Mouse (Mus musculus) adrenal gland, postnatal 25 days (tissue): Measurements from ENCODE around the gene Polr1a. TPM values are rescaled to one million over a fixed set of nuclear protein-coding genes. Genes with fewer than 3 reads are reported as not detected.
"Not testable (repeated sequence)": the region's sequence is repeated elsewhere in the genome, so short reads cannot be mapped to it uniquely, and the experiment has no call there.

ENCODE experiments used
- DNase-seq: peaks from one replicate; pipeline ENCODE4 v3.0.0; 2021; ENCODE audit warnings: mixed read lengths
- long read RNA-seq: library from polyadenylated mRNA; stranded (forward); transcript quantifications from one replicate; pipeline ENCODE4 v2.0.0, GENCODE M21; 2021
- total RNA-seq: library from RNA; stranded (reverse); gene quantifications from 2 replicates; pipeline ENCODE4 v1.2.3, GENCODE M21; 2021

The Polr1a gene
- 75.1 and 76.9 TPM in 2 replicates for total RNA-seq
- long read RNA-seq, partial matches to known transcripts, result 12 of 15 reads
- long read RNA-seq, other reads (novel, unspliced or antisense), result 3 of 15 reads

DNA sequence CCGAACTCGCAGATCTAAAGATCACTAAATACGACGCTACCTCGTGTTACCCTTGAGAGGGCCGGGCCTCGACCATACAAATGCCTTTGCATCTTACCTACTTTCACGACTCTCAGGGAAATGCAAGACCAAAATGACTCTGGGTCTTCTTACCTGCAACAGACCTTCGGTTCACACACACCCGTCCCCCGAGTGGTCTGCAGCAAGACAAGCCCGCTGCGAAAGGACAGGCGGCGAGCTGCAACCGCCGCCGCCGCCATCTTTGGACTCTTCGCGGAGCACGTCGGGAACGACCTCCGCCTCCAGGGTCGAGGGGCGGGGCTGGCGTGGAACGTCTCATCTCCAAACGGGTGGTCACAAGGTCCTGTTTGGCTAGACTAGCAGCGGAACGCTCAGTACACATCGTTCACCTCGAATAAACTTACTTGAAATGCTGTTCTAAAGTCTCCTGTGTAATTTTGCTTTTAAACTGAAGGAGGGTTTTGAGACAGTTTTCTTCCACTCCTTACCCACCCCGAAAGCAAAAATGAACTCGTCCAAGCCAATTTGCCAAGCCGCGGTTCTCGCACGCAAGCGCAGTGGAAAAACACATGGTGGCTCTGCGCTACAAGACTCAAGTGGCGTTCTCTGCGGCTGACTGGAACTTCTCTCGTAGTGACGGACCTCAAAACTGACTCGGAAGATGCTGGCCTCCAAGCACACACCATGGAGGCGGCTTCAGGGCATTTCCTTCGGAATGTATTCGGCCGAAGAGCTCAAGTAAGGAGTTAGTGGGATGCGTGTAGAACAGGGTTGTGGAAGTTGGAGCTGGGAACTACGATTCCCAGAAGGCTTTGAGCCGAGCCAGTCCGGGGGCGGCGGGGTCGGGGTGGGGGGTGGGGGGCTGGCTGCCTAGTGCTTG is at the start of gene Polr1a, which contains the start of gene Ptcd3:
Polr1a (plus strand) TSS at position 573 of the 901 bp plus-strand sequence.
Ptcd3 (minus strand) TSS at position 270 of the 901 bp plus-strand sequence.
- peak; percentile 91 for DNase-seq

DNA sequence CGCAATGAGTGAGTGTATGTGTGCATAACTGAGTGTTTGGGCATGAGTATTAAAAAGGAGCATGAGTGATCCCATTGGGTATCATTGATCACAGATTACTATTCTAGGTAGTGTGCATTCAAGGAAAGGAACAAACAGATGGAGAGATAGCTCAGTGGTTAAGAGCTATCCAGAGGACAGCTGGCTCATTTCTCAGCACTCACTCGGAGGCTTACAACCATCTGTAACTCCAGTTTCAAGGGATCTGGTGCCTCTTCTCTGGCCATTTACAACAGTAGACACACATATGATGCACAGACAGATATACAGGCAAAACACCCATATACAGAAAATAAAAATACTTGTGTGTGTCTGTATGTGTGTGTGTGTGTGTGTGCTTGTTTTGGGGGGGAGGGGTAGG is 41.1 kb upstream of the Polr1a start:
- DNase-seq, result no peak

DNA sequence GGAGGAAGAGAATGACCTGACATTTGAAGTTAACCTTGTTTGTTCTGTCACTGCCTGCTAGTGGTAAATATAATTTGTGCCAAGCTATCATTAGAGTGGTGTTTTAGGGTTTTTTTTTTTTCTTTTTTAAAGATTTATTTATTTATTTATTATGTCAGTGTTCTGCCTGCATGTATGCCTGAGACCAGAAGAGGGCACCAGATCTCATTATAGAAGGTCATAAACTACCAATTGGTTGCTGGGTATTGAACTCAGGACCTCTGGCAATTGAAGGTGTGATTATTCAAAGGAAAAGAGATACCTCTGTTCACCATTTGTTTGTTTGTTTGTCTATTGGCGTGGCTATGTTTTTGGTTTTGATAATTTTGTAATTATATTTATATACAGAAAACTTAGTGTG is 40.0 kb upstream of the Polr1a start:
- no peak for DNase-seq

DNA sequence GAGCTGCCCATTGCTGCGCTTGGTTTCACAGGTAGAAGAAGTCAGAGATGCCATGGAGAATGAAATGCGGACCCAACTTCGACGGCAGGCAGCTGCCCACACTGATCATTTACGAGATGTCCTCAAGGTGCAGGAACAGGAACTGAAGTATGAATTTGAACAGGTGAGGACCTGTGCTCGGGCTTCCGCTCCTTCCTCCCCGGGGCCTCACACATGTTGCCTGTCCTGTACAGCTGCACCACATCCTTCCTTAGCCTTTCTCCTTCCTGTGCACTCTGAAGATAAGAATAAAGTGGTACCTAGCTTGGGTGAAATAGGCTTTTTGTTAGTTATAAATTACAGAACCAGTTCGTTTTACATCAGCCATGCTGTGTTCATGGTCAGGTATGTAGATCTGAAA is 37.5 kb upstream of the Polr1a start:
- DNase-seq, result no peak

DNA sequence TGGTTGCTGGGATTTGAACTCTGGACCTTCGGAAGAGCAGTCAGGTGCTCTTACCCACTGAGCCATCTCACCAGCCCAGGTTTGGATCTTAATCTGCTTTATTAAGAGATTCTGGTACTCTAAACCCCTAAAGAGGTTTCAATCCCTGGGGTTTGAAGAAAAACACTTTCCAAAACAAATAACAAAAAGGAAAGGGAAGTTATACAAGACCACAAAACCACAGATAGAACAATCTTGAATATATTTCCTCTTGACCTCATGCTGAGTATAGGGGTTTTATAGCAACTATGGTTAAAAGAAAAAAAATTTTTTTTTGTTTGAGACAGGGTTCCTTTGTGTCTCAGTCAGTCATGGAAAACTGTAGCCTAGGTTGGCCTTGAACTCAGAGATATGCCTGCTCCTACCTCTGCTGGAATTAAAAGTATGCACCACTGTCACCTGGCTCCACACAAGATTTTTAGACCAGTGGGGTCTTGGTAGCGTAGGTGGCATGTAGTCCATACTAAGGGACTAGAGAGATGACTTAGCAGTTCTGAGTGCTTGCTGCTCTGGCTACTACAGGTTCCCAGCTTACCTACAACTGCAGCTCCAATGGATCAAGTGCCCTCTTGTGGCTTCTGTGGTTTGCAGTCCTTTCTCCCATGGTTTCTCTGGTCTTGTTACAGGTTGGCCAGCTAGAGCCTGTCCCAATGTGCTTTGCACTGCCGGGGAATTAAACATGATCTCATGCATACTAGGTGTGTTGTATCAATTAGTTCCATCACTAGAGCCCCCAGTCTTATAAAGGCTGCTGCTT is 30.7 kb upstream of the Polr1a start:
- DNase-seq, result no peak

DNA sequence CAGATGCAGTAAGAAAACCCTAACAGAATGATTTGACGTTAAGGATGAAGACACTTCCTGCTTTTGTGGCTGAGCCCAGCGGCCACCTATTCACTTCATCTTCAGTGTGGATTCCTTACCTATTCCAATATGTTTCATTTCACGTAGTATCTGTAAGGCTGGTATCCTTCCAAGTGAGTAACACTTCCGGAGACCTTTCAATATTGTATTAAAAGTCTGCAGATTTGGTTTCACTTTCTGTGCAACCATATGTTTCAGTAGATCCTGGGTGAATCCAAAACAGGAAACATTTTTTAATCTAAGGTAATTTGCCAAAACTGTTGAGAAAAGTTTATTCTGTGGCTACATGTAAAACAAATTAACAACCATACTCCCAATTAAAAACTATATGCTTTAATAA is 15.6 kb upstream of the Polr1a start:
- DNase-seq, result no peak

DNA sequence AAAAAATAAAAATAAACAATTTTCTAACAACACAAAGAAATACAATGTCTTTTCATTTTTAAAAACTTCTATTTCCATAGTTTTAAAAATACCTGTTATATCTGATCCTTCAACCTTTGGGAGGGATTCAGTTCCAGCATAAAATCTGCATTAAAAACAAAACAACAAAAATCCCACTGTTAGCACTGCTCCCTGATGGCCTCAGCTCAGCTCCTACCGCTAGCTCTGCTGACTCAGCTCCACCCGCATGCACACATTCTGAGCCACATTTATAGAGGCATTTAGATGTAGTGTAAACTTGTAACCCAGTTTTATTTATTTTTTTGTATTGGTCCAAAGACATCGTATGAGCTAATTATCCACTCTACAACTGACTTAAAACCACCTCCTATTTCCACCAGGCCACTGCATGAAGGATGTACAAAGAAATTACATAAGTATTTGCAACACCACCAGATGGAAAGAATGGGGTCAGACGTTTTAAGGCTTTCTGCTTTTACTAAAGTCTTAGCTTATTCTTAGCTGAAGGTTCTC is 1.1 kb upstream of the Polr1a start:
- DNase-seq, result no peak

DNA sequence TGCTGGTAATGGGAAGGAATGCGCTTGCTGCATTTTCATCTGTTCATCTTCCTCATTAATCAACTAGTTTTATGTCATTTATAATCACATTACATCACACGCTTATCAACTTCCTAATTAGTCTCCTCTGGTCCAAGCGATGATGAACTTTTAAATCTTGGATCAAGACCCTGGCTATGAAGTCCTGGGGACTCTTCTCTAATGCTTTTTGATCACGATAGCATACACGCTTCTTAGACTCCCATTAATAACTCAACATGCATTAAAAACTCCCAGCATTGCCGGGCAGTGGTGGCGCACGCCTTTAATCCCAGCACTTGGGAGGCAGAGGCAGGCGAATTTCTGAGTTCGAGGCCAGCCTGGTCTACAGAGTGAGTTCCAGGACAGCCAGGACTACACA is 531 bp downstream of the Polr1a start:
- DNase-seq, result no peak

DNA sequence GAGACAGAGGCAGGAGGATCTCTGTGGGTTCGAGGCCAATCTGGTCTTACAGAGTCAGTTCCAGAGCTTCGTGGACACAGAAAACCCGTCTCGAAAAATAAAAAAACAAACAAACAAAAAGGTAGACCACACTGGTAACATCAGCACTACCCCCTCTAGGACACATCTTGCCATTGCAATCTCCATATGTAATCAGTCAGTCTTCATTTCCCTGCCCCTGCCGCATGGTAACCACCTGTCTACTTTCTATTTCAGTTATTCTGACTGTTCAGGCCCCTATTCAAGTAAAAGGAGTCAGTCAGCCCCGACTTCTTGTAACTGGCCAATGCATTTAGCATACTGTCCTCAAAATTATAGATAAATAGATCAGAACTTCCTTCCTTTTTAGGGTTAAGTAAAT is 987 bp downstream of the Polr1a start:
- DNase-seq, result no peak

DNA sequence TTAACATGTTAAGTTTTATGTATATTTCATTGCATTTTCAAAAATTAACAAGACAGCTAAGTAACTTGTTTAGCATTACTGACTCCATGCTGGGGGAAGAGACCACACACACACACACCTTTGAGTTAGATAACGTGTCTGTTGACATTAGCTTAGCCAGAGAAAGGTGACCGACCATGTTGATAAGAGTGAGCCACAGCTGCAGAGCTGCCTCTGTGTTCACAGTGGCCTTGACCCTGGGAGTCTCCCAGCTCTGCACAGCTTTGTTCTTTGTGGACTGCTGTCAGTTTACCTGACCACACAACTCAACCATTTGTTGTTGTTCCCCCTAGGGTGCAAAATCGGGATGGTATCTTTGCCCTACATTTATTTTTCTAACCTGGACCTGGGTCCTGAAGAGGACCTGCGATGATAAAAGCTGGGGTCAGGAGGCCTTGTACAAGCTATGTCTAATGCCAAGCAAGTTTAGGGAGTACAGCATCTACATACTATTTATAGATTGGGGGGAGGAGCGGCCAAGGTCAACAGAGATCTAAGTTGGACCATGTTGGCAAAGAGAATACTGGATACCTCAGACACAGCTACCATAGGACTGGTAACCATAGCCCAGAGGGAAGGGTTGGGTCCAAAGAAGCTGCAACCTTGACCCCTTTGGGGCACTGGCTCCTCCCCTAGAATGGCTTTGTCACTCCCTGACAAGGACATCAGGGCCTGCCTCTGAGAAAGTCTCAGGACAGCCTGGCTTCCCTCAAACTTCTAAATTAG is 3.0 kb downstream of the Polr1a start:
- peak; percentile 44 for DNase-seq

DNA sequence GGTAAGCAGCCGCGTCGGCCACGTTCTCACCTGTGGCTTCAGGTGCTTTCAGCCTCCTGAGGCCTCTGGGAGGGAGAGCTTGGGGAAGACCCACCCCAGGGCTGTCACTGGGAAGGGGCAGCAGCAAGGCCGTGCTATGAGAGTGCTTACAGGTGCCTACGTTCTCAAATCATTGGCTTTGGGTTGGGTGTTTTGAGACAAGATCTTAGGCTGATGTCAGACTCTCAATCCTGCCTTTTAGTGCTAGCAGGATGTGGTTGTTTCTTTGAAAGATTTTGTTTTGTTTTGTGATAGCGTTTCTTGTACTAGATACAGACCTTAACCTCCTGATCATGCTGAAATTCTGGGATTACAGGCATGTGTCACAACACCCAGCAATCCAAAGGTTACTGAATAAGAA is 11.9 kb downstream of the Polr1a start:
- DNase-seq, result no peak

DNA sequence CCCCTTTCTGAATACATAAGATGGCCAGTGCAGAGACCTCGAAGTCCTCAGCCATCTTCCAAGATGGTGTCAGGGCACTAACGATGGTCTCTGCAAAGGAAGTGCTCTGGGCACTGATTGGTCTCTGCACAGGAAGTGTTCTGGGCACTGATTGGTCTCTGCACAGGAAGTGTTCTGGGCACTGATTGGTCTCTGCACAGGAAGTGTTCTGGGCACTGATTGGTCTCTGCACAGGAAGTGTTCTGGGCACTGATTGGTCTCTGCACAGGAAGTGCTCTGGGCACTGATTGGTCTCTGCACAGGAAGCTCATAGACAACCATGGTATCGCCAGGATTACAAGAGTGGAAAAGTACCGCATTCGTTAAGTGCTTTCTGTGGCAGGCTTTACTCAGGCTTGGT is 16.4 kb downstream of the Polr1a start:
- not testable (repeated sequence) for DNase-seq

DNA sequence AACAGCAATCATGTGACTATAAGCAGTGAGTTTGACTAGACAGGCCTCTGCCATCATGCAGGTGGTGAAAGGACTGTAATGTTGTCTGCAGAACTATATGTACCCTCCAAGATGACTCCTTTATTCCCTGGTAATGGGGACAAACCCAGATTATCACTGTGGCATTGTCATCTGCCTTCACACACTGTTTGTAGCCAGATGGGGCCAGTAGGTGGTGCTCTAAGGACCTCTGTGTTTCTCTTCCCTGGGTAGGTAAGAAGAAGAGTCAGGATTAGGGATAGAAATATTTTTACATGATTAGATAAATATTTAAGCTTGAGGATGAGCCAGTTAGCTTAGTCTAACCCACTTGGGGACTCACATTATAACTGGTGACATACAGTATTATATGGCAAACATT is 19.1 kb downstream of the Polr1a start:
- DNase-seq, result peak; percentile 65

DNA sequence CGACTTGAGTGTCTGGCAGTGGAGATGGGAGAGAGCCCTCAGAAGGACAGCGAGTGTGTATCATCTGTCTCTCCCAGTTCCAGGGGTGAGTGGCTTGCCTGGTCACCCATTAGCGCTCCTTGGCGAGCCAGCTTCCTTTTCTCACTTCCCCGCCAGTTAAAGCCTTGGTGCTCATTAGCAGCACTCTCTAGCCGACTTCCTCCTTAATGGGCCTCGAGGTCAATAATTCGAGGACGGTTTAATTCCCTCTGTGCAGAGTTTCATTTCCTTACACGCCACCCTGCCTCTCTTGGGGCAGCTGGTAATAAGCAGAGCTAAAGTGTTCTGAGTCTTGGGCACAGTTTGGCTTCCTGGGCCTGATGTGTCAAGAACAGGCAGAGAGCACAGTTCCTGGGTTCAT is 21.2 kb downstream of the Polr1a start:
- DNase-seq, result no peak

DNA sequence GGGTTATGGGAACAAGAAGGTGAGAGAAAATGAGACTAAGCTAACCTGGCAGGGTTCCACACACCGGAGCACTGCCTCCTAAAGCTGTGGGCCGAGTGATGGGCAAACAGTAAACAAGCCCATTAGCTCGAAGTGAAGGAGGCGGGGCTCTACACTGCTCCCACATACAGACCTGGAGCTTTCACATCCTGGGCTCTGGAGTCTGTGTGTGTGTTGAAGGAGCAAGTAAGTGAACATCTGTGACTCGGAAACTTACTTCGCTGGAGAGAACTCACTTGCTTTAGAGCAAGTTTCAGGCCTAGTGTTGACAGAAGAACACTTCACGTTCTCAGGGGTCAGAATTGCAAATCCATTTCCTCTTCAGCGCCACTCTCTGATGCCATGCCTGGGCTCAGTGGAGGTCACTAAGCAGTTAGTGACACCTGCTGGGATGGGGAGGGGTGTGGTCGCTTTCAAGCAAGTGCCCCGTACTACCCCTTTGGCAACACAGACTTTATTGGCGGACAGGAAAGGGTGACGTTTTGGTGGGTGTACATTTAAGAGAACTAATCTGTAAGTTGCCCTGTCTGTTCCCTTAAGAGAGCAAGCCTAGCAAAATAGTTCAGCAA is 22.1 kb downstream of the Polr1a start:
- DNase-seq, result no peak

DNA sequence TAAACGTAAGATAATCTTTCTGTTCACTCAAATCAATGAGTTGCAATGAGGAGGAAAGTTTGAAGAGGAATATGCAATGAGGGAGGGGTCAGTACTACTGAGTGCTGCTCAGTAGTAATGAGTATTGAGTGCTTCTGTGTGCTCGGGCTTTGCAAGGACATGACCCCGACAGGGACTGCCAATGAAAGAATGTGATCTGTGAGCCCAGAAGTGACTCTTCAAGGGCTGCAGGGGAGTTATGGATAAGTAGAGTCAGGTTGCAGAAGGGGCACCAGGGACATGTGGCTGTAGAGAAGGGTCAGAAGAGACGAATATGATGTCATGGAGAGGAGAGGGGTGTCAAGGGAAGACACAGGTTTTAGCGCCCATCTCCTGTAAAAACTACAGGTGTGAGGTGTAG is 23.5 kb downstream of the Polr1a start:
- no peak for DNase-seq

DNA sequence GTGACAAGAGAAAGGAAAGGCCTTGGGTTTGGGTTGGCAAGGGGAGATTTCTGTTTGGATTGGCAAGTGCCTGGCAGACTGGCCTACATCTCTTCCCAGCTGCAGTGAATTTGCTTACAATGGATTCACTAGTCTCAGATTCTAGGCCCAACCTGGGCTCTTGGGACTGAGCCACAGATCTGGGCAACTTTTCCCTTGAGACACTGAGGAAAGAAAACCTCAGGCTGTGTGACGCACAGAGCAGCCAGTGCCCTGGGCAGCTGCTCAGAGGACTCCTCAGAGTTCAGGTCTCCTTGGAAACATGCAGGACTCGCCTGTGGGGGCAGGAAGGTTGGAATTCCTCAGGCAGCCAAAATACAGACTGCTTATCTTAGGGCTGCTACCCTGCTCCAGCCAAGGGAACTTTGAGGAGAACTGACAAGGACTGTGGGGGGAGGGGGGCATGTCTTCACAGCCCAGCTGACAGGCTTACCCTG is 25.3 kb downstream of the Polr1a start:
- peak; percentile 49 for DNase-seq

DNA sequence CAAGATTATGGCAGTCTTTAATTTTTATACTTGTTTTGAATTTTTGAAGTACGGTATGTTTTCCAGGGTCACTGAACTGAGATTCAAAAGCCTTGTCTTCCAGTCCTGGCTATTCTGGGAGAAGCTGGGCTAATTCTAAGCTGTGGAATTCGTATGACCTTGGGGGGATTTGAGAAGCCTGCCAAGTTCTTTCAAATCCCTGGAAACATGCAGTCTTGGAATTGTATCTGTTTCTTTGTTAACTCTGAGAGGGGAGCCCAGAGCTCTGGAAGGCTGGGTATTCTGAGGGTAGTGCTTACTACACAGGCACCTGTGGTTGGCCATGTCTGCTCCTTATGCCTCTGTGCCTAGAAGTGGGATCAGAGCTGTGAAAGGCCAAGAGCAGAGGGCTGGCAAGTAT is 26.9 kb downstream of the Polr1a start:
- DNase-seq, result no peak

DNA sequence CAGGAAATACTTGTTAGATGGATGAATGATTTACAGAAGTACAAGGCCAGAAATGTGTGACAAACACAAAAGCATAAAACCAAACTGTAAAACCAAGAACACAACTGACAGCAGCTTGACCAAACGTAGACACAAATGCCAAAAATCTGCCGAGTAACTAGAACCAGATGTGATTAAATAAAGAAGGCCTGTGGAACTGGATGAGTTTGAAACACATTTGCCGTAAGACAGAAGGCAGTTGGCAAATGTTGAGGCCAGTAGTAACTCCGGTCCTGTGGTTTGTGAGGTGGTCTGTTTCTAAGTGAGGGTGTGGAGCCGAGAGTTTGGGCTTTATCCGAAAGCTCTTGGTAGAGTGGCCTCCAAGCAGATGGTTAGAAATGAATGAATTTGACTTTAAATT is 32.1 kb downstream of the Polr1a start:
- no peak for DNase-seq

DNA sequence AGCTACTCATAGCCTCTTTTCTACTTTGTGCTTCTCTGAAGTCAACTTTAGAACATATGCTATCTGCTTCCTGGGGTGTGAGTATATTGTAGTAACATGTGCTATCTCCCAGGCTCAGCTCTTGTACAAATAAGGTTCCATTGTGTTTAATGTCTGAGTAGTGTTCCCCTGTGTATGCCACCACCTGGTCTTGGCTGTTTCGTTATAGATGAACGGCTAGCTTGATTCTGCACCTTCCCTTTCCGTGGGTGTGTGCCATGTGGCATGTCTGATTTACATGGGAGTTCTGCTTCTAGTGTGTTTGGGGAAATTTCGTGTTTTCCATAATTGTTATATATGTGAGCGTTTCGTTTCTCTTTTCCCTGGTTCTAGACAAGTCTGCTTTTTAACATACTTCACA is 36.2 kb downstream of the Polr1a start:
- no peak for DNase-seq

DNA sequence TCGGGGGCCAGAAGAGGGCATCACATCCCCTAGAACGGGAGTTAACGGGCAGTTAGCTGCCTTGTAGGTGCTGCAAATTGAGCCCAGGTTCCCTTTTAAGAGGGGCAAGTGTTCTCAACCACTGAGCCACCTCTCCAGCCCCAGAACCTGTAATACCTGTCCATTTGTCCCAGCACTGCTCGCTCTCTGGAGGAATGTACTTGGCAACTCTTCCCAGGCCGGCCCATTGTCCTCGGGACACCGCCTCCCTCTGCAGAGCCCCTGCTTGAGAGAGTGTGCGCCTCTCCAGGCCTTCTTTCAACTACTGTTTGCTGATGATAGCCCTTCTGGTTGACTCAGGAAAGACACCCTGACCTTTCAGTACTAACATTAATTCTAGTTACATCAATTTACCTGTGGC is 37.3 kb downstream of the Polr1a start:
- DNase-seq, result no peak

DNA sequence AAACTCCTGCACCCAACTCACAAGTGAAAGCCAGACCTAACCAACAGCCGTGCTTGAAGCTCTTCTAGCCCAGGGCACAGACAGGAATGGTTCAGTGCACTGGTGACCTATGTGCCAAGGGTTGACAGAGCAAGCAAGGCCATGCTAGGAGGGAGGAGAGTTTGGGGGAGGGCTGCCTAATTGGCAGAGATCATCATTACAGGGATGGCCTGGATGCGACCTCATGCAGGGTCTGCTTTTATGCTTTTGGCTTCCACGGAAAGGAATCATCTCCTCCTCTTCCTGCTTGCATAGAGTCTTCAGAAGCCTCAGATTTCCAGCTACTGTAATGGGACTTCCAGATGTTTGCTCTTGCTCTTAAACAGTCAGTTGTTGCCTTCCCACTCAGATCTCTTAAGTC is 40.9 kb downstream of the Polr1a start:
- no peak for DNase-seq
